Mouse (Mus musculus): ENCODE data around the gene Tescl.

Gene Tescl

DNA sequence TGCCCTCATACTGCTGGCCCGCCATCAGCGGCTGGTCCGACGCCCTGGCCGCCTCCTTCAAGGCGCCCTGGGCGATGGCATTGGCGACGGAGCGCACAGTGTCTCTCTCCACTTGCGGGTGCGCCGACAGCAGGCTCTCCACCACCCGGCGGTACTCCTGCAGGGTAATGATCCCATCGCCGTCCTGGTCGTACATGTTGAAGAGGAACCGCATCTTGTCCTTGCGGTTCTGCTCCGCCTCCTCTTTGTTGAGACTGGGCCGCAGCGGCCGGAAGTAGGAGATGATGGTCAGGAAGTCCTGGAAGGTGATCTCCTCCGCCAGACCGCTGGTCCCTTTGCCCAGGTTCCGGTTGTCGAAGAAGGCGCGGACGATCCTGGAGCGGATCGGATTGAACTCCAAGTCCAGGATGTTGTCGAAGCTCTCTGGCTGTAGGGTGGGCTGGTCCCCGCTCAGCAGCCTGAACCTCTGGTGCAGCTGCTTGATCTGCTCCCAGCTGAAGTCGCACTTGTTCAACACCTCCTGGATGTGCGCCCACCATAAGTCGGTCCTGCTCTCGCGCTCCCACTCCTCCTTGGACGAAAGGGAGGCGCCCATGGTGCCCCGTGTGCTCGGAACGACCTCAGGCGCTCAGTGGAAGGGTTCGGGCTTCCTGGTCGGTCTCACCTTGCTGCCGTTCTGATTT, at the start of gene Tescl:
Gene Tescl (minus strand): TSS at position 633 of the 683 bp plus-strand sequence.
- DNase-seq (ENCODE audit: low read depth, low spot score), result no peak

DNA sequence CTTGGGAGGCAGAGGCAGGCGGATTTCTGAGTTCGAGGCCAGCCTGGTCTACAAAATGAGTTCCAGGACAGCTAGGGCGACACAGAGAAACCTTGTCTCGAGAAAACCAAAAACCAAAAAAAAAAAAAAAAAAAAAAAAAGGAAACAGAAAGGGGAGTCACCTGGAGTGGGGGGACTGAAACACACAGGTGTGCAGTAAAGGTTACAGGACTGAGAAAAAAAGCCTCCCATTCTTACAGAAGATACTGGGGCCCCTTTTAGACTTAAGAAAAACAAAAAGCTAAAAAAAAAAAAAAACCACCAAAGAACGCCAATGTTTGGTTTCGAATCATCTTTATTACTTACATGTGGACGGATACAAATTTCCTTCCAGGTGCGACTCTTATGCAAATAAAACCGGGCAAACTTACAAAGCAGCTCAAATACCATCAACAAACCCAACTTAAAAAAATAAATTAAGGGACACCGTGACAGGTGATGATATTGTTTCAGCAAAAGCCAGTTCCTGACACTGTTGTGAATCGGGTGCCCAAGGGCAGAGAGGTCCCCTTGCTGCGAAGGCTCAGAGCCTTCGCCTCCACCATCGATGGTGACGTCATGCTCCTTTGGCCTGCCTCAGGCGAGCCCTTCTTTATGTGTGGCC, 49.1 kb upstream of the Tescl start:
- no peak for DNase-seq (ENCODE audit: low read depth, low spot score)

DNA sequence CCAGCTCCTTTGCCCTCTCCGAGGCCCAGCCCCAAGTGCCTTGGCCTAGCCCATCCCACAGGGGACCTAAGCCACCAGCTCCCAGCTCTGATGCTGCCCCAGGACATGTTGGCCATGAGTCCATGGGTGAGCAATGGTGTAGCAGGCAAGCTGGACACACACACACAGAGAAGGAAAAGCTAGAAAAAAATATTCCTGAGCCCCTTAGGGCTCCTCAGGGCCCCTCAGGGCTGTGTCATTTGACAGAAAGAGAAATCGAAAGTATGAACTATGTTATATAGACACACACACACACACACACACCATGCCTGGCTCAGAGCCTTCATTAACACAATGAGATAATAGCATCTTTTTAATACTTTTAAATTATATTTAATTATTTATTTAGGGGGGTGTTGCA, 46.6 kb upstream of the Tescl start:
- no peak for DNase-seq (ENCODE audit: low read depth, low spot score)

DNA sequence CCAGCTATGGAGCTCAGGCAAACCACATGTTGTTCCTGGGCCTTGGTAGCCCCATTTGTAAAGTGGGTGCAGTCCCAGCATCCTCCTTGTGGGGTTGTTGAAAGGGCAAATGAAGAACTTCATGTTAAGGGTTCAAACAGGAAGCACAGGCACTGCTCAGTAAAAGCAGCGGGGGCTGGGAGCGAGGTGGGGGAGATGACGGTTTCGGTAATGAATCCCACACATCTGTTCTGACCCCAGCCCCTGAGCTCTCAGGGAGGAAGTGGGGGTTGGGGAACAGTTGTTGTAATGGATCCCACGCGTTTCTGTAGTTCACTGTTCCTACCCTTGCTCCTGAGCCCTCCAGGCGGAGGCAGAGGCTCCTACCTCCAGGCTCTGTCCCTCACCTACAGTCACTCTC, 46.2 kb upstream of the Tescl start:
- DNase-seq (ENCODE audit: low read depth, low spot score), result no peak

DNA sequence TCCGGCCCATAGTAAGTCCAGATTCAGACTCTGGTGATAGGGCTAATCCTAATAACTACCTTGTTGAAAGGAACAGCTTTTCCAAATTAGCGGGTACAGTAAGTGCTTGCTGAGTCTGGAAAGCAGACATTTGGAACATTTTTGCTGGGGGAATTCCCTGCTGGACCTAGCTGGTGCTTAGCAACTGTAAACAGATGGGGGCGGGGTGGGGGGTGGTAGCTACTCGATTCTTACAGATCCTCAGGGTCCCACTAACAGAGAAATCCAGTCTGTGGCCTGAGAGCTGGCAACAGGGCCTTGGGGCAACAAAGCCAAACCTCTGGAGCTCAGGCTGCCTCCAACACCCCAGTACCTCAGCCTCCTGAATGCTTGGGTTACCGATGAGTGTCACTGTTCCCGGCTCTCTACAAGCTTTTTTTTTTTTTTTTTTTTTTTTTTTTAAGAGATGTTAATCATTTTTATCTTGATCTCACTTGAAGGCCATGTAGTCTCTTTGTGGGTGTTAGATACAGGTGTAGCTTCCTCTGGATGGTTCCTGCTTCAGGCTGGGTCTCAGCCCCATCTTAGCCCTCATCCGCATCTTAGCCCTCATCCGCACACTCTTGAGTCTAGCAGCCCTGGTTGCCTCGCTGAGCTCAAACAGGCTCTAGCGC, 44.4 kb upstream of the Tescl start:
- no peak for DNase-seq (ENCODE audit: low read depth, low spot score)

DNA sequence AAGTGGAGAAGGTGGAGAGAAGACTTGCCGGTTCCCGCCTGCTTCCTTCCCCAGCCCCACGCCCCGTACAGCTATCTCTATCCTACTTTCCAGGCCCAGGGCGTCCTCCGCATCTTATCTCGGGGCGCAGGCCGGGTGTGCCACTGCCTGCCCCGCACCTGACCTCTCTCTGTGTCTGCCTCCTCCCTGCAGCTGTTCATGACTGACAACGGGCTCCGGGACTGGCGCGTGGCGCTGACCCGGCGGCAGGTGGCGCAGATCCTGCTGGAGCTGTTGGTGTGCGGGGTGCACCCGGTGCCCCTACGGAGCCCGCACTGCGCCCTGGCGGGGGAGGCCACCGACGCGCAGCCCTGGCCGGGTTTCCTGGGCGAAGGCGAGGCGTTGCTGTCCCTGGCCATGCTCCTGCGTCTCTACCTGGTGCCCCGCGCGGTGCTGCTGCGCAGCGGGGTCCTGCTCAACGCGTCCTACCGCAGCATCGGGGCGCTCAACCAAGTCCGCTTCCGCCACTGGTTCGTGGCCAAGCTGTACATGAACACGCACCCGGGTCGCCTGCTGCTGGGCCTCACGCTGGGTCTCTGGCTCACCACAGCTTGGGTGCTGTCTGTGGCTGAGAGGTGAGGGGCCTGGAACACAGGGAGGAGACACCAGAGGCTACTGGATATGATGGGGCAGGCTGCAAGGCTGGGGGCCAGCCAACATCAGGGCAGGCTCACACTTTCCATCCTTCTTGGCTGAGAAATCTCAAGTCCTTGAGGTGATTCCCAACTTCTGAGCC, 43.5 kb upstream of the Tescl start:
- no peak for DNase-seq (ENCODE audit: low read depth, low spot score)

DNA sequence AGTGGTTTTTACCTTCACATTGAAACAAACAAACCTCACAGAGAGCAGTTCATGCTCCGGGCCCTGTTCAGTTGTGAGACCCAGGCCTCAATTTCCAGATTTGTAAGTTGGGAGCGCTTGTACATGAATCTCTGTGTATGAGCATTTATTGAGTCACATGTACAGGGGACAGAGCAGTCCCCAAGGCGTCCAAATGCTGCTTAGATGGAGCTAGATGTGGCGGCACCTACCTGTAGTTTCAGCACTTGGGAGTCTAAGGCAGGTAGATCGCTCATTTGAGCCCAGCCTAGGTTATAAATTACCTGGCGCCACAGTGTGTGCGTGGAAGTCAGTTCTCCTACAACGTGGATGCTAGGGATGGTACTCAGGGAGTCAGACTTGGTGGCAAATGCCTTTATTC, 42.7 kb upstream of the Tescl start:
- DNase-seq (ENCODE audit: low read depth, low spot score), result no peak

DNA sequence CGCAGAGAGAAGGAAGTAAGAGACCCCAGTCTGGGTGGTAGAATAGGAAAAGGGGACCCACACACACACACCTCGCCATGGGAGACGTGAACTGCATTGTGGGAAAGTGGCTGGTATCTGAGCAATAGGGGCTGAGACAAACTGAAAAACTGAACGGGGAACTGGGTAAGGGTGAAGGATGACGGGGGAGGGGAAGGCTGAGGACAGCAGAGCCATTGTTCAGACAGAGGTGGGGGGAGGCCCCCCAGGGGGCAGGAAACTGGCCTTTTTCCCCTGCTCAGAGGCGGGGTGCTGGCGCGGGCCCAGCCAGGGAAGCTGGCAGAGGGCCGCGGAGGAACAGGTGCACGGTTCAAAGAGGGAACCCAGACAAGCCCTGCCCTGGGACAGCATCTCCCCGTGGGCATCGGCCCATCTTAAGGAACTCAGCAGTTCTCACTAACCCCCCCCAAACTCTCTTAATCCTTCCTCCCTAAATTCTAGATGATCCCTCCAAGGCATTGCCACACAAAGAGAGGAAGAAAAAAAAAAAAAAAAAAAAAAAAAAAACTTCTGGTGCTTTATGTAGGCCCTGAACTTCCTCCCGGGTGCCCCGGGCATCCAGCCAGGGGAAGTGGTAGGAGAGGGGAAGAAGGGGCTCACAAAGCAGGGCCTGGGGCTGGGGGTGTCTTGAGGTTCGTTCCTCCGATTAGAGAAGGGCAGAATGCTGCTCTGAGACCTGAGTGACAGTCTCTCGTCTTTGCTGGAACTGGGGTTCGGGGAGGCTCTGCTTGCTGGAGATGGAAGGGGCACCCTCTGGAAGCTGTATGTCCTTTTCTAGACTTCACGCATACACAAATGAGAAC, 40.0 kb upstream of the Tescl start:
- DNase-seq (ENCODE audit: low read depth, low spot score), result no peak

DNA sequence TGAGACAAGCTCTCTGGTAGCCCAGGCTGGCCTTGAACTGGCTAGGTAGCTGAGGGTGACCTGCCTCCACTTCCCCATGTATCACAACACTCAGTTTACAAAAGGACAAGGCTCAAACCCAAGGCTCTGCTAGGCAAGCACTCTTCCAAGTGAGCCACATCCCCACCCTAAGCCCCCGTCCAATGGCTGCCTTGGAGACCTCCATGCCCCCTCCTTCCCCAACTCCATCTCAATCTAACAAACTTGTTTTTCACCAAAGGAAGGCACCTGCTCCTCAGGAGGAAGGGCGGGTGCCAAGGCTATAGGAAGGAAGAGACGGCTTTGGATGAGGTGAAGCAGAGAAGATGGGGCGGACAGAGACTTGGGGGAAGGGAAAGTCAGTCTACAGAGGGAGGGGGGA, 39.0 kb upstream of the Tescl start:
- no peak for DNase-seq (ENCODE audit: low read depth, low spot score)

DNA sequence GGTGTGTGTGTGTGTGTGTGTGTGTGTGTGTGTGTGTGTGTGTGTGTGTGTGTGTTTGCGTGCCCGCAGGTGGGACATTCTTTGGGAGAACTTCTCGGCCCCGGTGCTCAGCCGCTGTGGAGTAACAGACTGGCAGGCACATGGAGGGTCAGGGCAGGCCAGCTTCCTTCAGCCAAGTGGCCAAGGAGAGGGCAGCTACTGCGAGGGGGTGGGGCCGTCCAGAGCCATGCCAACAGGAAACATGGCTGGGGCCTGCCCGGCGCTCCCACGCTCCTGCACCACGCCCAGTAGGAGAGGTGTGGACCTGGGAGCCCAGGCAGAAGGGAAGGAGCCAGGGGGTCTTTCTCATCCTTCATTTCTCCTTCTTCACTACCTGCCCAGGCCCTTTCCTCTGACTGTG, 38.6 kb upstream of the Tescl start:
- no peak for DNase-seq (ENCODE audit: low read depth, low spot score)

DNA sequence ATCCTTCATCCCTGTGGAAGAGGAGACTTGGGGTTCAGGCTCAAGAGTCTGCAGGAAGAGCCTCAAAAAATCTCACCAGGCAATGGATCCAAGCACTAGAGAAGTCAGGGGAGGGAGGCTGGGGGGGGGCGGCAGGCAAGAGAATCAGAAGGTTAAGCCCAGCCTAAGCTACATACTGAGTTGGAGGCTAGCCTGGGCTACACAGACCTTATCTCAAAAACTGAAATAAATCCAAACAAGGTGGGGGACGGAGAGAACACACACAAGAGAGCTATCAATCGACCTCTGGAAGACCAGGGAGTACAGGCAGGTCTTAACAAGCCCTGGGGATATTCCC, 38.0 kb upstream of the Tescl start:
- no peak for DNase-seq (ENCODE audit: low read depth, low spot score)

DNA sequence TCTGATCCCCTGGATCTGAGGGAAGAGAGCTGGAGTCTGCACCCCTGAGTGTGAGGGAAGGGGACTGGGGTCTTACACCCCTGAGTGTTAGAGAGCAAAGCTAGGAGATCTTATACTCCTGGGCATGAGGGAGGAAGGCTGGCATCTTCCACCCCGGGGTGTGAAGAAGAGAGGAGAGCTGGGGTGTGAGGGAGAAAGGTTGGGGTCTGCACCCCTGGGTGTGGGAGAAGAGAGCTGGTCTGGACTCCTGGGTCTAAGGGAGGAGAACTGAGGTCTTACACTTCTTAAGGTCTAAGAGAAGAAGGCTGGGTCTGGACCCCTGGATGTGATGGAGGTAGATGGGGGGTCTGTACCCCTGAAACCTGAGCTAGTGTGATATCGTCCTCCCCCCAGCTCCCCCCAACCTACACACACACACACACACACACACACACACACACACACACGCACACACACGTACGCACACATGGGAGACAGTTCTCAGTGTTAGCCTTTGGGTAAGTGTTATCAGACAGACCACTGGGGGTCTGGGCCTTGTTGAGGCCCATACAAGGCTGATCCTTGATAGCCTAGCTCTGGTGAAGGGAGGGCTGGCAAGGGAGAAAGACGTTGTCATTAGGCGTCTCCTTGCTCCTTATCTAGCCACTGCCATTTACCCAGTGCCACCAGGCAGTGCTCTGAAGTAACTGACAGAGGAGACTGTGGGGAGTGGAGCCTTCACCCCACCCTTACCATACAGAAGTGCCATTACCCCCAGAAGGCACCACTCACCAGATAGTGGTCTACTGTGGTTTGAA, 37.5 kb upstream of the Tescl start:
- no peak for DNase-seq (ENCODE audit: low read depth, low spot score)

DNA sequence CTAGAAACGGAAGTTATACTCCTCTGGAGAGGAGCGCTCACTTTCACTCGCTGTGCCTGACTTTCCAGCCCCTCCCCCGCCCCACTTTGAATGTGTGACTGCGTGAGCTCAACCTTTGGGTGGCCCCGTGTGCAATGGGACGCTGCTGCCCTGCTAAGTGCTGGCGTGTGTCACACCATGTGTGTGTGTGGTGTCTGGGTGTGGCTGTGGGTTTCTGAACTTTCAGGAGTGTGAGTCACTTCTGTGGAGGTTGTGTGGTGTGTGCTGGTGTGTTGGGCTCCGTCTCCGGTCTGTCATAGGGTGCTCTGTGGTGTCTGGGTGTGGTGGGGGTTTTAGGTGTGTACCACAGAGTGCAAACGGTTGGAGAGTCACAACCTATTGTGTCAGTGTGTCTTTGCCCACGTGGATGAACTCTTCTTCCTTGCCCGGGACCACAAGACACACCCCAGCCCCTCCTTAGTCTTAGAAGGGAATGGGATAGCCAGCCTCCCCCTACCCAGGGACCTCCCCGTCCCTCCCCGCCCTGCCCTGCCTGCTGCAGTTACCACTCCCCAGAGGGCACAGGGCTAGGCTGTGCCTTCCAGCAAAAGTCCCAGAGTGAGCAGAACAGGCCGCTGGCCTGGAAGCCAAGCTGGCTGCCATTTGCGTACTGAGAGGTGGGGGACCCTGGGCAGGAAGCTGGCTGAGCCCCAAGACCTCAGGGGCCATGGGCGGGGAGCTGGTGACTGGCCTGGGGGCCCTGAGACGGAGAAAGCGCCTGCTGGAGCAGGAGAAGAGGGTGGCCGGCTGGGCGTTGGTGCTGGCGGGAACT, 36.2 kb upstream of the Tescl start, which contains the start of gene Kcnn4:
Gene Kcnn4 (plus strand): TSS at position 533 of the 811 bp plus-strand sequence.
- DNase-seq (ENCODE audit: low read depth, low spot score), result no peak

DNA sequence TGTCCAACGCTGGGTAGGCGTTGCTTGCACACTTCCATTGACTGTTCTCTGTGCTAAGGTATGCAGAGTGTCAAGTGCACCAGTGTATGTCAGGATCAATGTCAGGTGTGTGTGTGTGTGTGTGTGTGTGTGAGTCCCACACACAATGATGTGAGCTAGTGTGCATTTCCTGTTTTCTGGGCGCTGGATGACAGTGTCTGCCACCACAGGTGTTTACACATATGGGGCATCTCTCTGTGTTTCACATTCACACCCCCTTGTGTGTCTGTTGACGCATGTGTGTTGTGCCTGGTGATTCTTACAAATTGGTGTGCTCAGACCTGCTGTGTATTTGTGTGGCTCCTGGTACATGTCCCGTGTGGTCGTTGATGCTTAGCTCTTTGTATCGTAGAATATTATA, 35.2 kb upstream of the Tescl start:
- DNase-seq (ENCODE audit: low read depth, low spot score), result no peak

DNA sequence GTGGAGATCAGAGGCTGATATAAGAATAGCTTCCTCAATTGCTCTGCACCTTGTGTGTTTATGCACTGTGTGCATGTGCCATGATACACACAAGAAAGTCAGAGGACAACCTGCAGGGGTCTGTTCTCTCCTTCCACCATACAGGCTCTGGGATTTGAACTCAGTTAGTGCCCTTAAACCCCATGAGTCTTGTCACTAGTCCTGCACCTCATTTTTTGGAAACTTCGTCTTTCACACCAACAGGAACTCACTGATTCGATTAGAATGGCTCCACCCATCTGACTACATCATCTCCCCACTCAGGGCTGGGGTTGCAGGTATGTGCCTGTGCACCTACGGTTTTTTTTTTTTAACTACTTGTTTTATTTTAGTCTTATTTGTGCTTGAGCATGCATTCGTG, 34.5 kb upstream of the Tescl start:
- no peak for DNase-seq (ENCODE audit: low read depth, low spot score)

DNA sequence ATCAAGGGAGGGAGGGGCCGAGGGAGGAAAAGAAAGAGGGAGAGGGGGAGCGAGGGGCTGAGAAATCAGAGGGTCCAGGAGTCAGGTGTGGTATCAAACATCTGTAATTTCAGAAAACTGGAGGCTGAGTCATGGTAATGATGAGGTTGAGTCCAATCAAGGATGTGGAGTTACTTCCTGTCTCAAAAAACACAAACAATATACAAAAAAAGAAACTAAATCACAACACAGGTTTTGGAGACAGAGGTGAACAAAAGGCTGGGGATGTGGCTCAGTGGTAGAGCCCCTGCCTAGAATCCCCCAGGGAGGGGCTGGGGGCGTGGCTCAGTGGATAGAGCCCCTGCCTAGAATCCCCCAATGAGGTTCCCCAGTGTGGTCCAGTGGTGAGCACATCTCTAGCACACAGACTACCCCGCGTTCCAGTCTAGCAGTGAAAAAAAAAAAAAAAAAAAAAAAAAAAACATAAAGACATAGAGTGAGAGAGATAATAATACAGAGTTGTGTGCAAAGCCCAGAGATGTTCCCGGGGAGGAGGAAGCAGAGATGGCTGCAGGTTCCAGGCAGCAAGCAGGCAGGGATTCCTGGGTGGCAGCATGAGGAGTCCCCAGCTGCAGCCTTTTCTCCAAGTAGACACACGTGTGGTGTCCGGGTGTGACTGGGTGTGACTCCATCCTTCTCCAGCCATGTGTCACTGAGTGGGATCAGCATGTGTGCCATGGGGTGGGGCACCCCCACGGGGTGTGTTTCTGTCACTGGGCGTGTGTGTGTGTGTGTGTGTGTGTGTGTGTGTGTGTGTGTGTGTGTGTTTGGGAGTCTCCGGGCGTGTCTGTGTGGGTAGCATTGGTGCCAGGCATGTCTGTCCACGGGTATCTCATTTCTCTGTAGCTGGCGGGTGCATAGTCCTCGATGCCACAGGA, 33.2 kb upstream of the Tescl start:
- no peak for DNase-seq (ENCODE audit: low read depth, low spot score)

DNA sequence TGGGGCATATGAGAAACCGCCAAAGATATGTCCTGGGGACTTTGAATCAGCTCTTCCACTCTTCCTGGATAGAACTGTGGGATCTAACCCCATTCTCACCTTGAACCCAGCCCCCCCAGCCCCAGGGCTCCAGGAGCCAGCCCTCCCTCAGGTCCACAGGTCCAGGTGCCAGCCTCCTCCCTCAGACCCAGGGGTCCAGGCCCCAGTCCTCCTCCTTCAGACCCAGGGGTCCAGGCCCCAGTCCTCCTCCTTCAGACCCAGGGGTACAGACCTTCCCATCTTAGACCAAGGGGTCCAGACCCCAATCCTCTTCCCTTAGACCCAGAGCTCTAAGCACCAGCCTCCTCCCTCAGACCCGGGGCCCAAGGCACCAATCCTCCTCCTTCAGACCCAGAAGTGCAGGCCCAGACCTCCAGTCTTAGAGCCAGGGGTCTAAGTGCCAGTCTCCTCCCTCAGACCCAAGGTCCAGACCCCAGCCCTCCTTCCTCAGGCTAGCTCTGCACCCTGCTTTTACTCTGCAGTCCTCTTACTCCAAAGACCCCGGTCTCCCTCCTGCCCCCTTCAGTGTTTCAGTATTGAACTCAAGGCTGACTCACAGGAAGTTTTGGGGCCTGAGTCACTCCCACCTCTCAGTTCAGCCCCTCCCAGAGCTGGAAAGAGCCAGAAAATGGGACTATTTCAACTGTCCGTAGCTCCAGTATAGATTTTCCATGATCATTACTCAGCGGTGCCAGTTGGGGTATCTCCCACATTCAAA, 31.7 kb upstream of the Tescl start:
- no peak for DNase-seq (ENCODE audit: low read depth, low spot score)

DNA sequence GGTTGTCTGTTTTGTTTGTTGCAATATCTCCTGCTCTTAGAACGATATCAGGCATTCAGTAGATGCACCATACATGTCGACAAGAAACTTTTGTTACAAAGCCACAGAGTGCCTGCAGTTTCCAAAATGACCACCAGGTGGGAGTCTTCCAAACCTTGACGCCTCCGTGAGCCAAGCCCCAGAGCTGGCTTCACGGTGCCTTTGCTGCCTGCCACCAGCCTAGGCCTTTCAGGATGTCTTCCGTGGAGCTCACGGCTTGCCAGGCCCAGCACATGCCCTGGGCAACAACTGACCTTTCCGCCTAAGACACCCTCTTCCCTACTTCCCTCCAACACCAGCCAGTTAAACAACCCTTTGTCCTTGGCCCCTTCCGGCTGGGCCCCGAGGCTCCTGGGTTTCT, 31.1 kb upstream of the Tescl start:
- DNase-seq (ENCODE audit: low read depth, low spot score), result peak; percentile 80

All from embryo, embryonic 11.5 days (tissue).